Mouse (Mus musculus) hindbrain, embryonic 15.5 days (tissue): ENCODE results near the gene Zfp748. TPM values are rescaled to one million over a fixed set of nuclear protein-coding genes. Genes with fewer than 3 reads are reported as not detected.

Experiments used
- polyA plus RNA-seq: library from polyadenylated mRNA; unstranded; fragments of >200 nt; fragmentation: Nextera tagmentation; extraction: Ambion mirVana; gene quantifications from 2 replicates; pipeline ENCODE4 v1.2.1, GENCODE M21; 2015

Gene Zfp748
- polyA plus RNA-seq, 1 experiment from 2014 or later: 13.1 TPM

Other genes starting within 250 kb of the Zfp748 start
- 1.1 and 1.3 TPM in 2 replicates for gene Zfp457, start 247.3 kb downstream of the Zfp748 start, polyA plus RNA-seq
- gene Zfp595, start 221.3 kb downstream of the Zfp748 start, polyA plus RNA-seq: 1.7 and 1.9 TPM in 2 replicates
- gene Gm28044, start 193.3 kb downstream of the Zfp748 start, polyA plus RNA-seq: 0.35 TPM in 1 of 2 replicates, not detected in the other
- 0.42 and 0.58 TPM in 2 replicates for gene Zfp953, start 193.2 kb downstream of the Zfp748 start, polyA plus RNA-seq
- 0.25 TPM in 1 of 2 replicates, not detected in the other for gene Gm28041, start 178.1 kb downstream of the Zfp748 start, polyA plus RNA-seq
- gene Zfp456, start 178.0 kb downstream of the Zfp748 start, polyA plus RNA-seq: 0.60 and 1.1 TPM in 2 replicates
- gene Zfp429, start 154.0 kb downstream of the Zfp748 start, polyA plus RNA-seq: 4.0 and 4.5 TPM in 2 replicates
- gene Zfp459, start 132.4 kb downstream of the Zfp748 start, polyA plus RNA-seq: 0.68 and 1.5 TPM in 2 replicates
- gene Zfp874a, start 102.2 kb downstream of the Zfp748 start, polyA plus RNA-seq: 6.6 and 7.3 TPM in 2 replicates
- 2.5 and 2.8 TPM in 2 replicates for gene Zfp874b, start 69.6 kb downstream of the Zfp748 start, polyA plus RNA-seq
- gene Zfp58, start 53.3 kb downstream of the Zfp748 start, polyA plus RNA-seq: 10.0 and 11.6 TPM in 2 replicates
- not detected in 2 replicates for gene Gm26965, start 27.7 kb downstream of the Zfp748 start, polyA plus RNA-seq
- gene Zfp87, start 27.7 kb downstream of the Zfp748 start, polyA plus RNA-seq: 32.2 and 37.2 TPM in 2 replicates
- gene Zfp729b, start 55.9 kb upstream of the Zfp748 start, polyA plus RNA-seq: 4.6 TPM in 2 replicates
- 0.16 and 0.31 TPM in 2 replicates for gene Gm49345, start 83.9 kb upstream of the Zfp748 start, polyA plus RNA-seq
- 2.9 and 3.1 TPM in 2 replicates for gene Zfp729a, start 84.0 kb upstream of the Zfp748 start, polyA plus RNA-seq
- gene Zfp738, start 133.2 kb upstream of the Zfp748 start, polyA plus RNA-seq: 13.6 and 15.9 TPM in 2 replicates
- gene Zfp65, start 175.3 kb upstream of the Zfp748 start, polyA plus RNA-seq: 8.5 and 9.4 TPM in 2 replicates
- 6.3 and 7.4 TPM in 2 replicates for gene Zfp85, start 201.4 kb upstream of the Zfp748 start, polyA plus RNA-seq
- gene Zfp493, start 225.9 kb upstream of the Zfp748 start, polyA plus RNA-seq: 3.6 and 3.7 TPM in 2 replicates